Comparison of ENCODE assay signal across 11 mouse cellular contexts in genomic region chr14:22284823-22285517, GRCm38 (mm10).
"Had no signal": no experiment of that assay in that cellular context is flagged by ENCODE, and none has a peak within 500 bp of the region (broad histone marks: within the 10 kb centered on the region; RNA-seq: fewer than 3 reads in every experiment).

No protein-coding gene starts in this region.

- H3K36me3 ChIP-seq: limb, embryonic 12.5 days; liver, embryonic 13.5 days; neural tube, embryonic 12.5 days had no signal

- DNase-seq: kidney, adult 11 months; kidney, adult 9 months; kidney, postnatal 14 days; liver; liver, embryonic 13.5 days; liver, postnatal 0 days; lung, postnatal 36 days; right cerebral cortex, postnatal 25 days had no signal

- ATAC-seq: liver, postnatal 0 days; midbrain, embryonic 16.5 days had no signal

- H3K4me3 ChIP-seq: limb, embryonic 12.5 days; liver, embryonic 13.5 days; neural tube, embryonic 12.5 days had no signal

- H3K27ac ChIP-seq: limb, embryonic 12.5 days; liver, embryonic 13.5 days; neural tube, embryonic 12.5 days had no signal

- H3K9ac ChIP-seq: limb, embryonic 12.5 days; liver, embryonic 13.5 days; liver, postnatal 0 days; neural tube, embryonic 12.5 days had no signal

- H3K4me2 ChIP-seq: limb, embryonic 12.5 days; liver, embryonic 13.5 days; neural tube, embryonic 12.5 days had no signal

- H3K9me3 ChIP-seq: limb, embryonic 12.5 days; liver, embryonic 13.5 days; neural tube, embryonic 12.5 days had no signal

- H3K27me3 ChIP-seq: liver, embryonic 13.5 days; neural tube, embryonic 12.5 days had no signal

- H3K4me1 ChIP-seq: liver, embryonic 13.5 days had no signal
